Mouse (Mus musculus) bone marrow, adult 2 months (tissue): Measurements from ENCODE around the gene Gucy1b2. TPM values are rescaled to one million over a fixed set of nuclear protein-coding genes. Genes with fewer than 3 reads are reported as not detected.

Experiments
- H3K27ac ChIP-seq: fragments of 200-500 bp; 2 replicates; pipeline ENCODE4 v1.5.1; 2012; ENCODE audit warnings: low read depth, mild to moderate bottlenecking, control low read depth, inconsistent platforms, low read length; ENCODE audit not compliant: control insufficient read depth, poor library complexity, insufficient read depth
- H3K4me1 ChIP-seq: fragments of 200-500 bp; 2 replicates; pipeline ENCODE4 v1.6.1; 2011; ENCODE audit warnings: low read length; ENCODE audit not compliant: control insufficient read depth, insufficient read depth
- H3K4me3 ChIP-seq: fragments of 200-500 bp; replicated peaks from 2 replicates; pipeline ENCODE3; 2011; ENCODE audit warnings: mild to moderate bottlenecking, low read depth, low read length, control low read depth; ENCODE audit not compliant: control insufficient read depth
- CTCF ChIP-seq: fragments of 200-500 bp; IDR thresholded peaks from 2 replicates; pipeline ENCODE4 v1.5.1; 2011; ENCODE audit warnings: low read length, control low read depth; ENCODE audit not compliant: control insufficient read depth, insufficient read depth
- POLR2A ChIP-seq: fragments of 200-500 bp; IDR thresholded peaks from 2 replicates; pipeline ENCODE4 v1.6.1; 2011; ENCODE audit warnings: low read depth, mild to moderate bottlenecking, control low read depth, low read length, borderline replicate concordance; ENCODE audit not compliant: control insufficient read depth
- WGBS: fragments of 180-500 bp; shearing (Covaris S2); methylation state at CpG from one replicate; pipeline ENCODE4 v1.1.7; 2018; 5-methylcytosine and 5-hydroxymethylcytosine counted together
- polyA plus RNA-seq: library from polyadenylated mRNA; stranded (reverse); fragments of >200 nt; gene quantifications from 2 replicates; pipeline ENCODE4 v1.2.4, GENCODE M21; 2011; ENCODE audit warnings: low replicate concordance; ENCODE audit not compliant: missing spikeins, insufficient read depth, insufficient read length

The Gucy1b2 gene
- polyA plus RNA-seq, 1 experiment, result not detected

DNA sequence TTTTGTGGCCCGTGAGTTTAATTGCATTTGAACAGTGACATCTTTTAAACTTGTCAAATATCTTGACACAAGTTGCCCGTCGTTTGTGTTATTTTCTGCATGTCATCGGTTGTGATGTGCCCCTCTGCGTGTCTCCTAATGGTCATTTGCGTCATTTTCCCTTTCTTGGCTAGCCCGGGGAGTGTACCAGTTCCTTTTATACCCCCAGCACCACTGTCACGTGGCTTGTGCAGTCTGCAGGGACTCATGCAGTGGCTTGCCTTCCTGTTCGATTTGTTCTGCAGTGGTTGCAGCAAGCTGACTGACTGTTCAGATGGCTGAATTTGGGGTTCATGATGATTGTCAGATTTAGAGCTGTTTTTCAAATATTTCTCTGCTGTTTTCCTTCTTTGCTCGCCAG is 82.1 kb downstream of the Gucy1b2 start:
- H3K4me1 ChIP-seq, result no peaks in the 10 kb centered on the region; the same call in 1 of the 2 replicates
- no peak overlapping the region for H3K4me3 ChIP-seq
- TF ChIP-seq POLR2A (no peak), CTCF (no peak)
- no peak overlapping the region for H3K27ac ChIP-seq
- WGBS, result 58% methylated on average over 10 of the region's 10 CpGs

DNA sequence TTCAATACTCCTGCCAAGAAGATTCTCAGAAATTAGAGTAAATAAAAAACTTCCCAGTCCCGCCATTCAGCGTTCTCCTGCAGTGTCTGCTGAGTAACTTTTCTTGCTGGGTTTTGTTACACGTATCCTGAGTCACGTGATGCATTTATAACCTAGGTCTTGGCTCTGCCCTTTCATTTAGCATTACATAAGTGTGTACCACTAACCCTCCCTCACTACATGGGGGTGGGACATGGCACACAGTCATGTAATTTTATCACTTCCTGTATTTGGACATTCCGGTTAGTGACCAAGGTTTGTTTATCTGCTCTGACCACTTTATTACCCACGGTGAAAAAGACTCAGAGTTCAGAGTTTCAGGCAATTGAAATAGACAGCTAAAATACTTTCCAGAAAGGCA is 85.3 kb downstream of the Gucy1b2 start:
- Histone ChIP-seq H3K4me3 (no peak overlapping the region), H3K27ac (no peak overlapping the region), H3K4me1 (no peaks in the 10 kb centered on the region; the same call in 1 of the 2 replicates)
- 58% methylated on average over 6 of the region's 6 CpGs for WGBS
- no peak for TF ChIP-seq POLR2A

DNA sequence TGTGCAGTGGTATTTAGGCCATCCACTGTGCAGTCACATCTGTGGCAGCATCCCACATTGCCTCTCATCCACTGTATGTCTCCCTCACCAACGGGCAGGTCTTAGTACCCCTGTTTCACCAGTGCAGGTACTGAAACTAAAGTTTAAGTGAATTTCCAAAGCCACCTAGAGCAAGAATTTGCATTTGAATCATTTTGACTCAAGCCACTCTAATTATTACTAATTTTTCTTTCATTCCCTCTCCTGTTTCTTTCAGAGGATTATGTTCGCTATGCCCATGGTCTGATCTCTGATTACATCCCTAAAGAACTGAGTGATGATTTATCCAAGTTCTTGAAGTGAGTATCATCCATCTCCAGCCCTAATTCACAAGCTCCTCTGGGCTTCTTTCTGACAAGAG is 92.3 kb downstream of the Gucy1b2 start:
- WGBS, result 90% methylated on average over 2 of the region's 2 CpGs
- no peak overlapping the region for H3K27ac ChIP-seq
- no peak for TF ChIP-seq CTCF
- no peak for TF ChIP-seq POLR2A
- H3K4me3 ChIP-seq, result no peak overlapping the region
- H3K4me1 ChIP-seq, result no peaks in the 10 kb centered on the region

DNA sequence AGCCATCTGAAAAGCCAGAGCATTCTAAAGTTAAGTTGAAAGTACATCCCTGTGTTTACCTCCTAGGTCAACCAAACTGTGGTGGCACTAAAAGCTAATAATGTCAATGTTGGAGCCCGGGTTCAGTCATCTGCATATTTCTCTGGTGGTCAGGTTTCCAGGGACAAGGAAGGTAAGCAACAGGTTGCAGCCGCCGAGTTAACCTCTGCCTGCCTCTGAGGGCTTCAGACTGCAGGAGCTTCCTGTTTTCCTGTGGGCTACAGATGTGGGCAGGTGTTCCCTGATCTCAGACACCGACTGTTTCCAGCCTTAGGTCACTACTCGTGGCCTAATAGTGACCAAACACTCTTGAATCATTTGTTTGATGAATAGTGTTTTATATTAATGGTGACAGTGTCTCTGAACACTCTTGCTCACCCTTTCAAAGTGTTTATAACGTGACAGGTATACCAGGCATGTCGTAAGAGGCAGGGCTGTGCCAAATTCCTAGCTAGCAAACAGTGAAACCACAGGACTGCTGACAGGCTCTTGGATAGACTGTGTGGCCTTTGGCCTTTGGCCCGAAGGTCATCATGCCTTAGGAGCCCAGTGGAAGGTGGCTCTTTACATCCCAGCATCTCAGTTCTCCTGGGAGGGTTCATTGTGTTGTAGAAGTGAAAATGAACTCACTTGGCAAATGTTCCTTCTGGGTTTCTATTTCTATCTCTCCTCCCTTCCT is 94.7 kb downstream of the Gucy1b2 start:
- TF ChIP-seq POLR2A, result no peak
- no peak for TF ChIP-seq CTCF
- WGBS, result 74% methylated on average over 8 of the region's 8 CpGs
- H3K27ac ChIP-seq, result no peak overlapping the region

DNA sequence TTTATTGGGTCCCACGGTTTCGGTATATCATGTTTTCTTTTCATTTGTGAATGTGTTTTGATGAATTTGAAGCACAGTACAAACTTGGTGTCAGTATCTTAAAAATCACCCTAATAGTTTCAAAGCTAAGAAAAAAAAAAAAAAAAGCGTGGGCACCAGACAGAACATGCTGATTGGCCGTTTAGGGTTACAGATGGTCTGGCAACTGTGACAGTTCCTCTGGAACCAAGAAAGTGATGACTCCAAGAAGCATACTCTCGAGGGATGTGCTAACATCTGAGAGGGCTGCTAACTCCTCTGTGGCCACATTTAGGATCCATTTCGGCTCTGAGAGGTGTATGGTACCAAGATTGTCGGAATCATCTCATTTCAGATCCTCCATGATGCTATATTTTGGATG is 100.9 kb downstream of the Gucy1b2 start:
- H3K4me1 ChIP-seq, result peaks cover 3% of the 10 kb centered on the region
- no peak overlapping the region for H3K27ac ChIP-seq
- TF ChIP-seq CTCF (no peak), POLR2A (no peak)
- no peak overlapping the region for H3K4me3 ChIP-seq
- WGBS, result 88% methylated on average over 7 of the region's 7 CpGs

More for the DNA sequence above, 94.7 kb downstream of the Gucy1b2 start:
- H3K4me1 ChIP-seq, result no peaks in the 10 kb centered on the region
- no peak overlapping the region for H3K4me3 ChIP-seq

DNA sequence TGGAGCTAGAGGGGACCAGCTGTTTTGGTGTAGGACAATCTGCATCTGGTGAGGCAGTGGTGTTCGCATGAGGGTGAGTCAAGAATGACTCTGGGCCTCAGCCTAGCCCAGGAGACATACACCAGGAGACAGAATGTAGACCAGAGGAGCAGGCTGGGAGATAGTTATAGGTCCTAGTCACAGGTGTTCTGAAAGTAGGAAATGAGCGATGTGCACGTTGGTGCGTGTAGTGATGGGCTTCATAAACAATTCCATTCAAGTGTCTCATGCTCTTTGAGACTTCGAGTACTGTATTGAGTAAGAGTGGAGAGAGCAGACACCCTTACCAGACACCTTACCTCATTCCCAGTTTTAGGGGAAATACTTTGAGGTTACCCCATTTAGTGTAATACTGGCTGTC is 102.3 kb downstream of the Gucy1b2 start:
- TF ChIP-seq CTCF (no peak), POLR2A (no peak)
- 83% methylated on average over 5 of the region's 5 CpGs for WGBS
- no peak overlapping the region for H3K4me3 ChIP-seq
- peaks cover 3% of the 10 kb centered on the region for H3K4me1 ChIP-seq
- H3K27ac ChIP-seq, result no peak overlapping the region

DNA sequence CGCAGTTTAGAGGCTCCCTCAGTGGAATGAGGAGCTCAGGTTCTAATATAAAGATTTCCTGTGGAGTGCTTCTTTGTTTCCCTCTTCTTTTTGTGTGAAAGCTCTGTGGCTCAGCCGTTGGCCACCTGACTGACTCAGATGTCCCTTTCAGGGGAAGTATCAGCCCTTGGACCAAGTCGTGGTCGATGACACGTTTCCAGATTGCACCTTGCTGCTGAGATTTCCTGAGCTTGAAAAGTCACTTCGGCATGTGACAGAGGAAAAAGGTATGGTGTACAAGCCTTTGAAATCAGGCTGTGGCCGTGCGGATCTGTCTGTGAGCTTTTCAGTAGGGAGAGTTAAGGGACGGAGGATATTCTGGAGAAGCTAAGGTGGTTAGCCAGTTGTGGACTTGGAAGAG is 102.7 kb downstream of the Gucy1b2 start:
- Histone ChIP-seq H3K27ac (no peak overlapping the region), H3K4me3 (no peak overlapping the region), H3K4me1 (peaks cover 3% of the 10 kb centered on the region)
- TF ChIP-seq CTCF, result no peak
- TF ChIP-seq POLR2A, result no peak
- WGBS, result 68% methylated on average over 9 of the region's 9 CpGs

DNA sequence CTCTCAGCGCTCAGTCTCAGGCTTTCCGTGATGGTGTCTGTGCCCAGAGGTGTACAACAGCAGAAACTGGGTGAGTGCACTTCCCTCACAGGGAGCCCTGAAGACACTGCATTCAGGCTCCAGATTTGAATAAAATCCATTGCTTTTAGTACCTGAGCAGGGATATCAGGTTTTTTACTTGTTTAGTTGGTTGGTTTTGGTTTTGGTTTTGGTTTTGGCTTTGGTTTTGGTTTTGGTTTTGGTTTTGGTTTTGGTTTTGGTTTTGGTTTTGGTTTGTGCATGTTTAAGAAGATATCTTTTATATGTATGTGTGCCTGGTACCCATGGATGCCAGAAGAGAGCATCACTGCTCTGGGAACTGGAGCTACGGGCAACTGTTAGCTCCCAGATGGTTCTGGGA is 105.2 kb downstream of the Gucy1b2 start:
- peaks cover 3% of the 10 kb centered on the region for H3K4me1 ChIP-seq
- WGBS, result 95% methylated on average over 3 of the region's 3 CpGs
- no peak for TF ChIP-seq CTCF
- TF ChIP-seq POLR2A, result no peak
- no peak overlapping the region for H3K27ac ChIP-seq
- H3K4me3 ChIP-seq, result no peak overlapping the region

DNA sequence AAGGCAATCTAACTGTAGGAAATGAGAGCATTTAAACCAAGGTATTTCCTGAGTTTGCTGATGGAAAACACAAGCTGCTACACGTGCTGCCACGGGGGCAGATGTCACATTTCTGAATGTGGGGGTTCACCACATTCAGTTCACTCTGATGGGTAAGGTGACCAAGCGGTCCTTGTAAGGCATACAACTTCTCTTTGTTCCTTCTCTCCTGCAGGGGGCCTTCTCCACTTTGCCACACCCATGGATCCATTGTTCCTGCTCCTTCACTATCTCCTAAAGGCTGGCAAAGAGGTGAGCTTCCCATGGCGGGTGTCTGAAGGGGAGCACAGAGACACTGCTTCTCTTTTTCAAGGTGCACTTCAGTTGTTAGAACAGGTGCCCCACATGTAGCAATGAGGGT is 105.9 kb downstream of the Gucy1b2 start:
- TF ChIP-seq CTCF (no peak), POLR2A (no peak)
- H3K27ac ChIP-seq, result no peak overlapping the region
- no peak overlapping the region for H3K4me3 ChIP-seq
- H3K4me1 ChIP-seq, result peaks cover 3% of the 10 kb centered on the region
- 86% methylated on average over 4 of the region's 4 CpGs for WGBS
